Mouse (Mus musculus) brain, adult 10 weeks (tissue): ENCODE results near the gene Rhox4e. TPM values are rescaled to one million over a fixed set of nuclear protein-coding genes. Genes with fewer than 3 reads are reported as not detected.

Source experiments
- polyA plus RNA-seq: library from polyadenylated mRNA; stranded (reverse); fragments of 350-450 nt; fragmentation: Illumina TruSeq; extraction: RNeasy Lipid Tissue Mini Kit (QIAGEN cat#74804); gene quantifications from one replicate; pipeline ENCODE4 v1.2.3, GENCODE M21; 2015; ENCODE audit warnings: low read depth, low replicate concordance

Rhox4e gene
- polyA plus RNA-seq: not detected

GRCm38 (mm10) chrX:37557112-37557511, at the start of gene Rhox4e:
Rhox4e (plus strand) TSS chrX:37557412.

DNA sequence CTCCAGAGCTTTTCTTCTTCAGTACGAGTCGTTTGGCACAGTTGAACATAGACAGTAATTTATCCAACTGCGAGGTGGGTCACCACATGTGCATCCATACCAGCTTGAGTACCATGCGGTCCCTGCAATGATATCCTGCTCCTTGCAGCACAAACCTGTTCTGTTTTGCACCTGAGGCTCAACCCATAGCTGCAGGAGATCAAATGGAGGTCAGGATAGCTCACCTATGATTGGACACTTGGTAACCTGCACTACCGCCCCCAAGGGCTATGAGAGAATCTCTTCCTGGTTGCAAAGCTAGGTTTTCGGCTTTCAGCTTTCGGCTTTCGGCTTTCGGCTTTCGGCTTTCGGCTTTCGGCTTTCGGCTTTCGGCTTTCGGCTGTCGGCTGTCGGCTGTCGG, 43.2 kb upstream of the Rhox4e start, which contains the start of gene Rhox4d:
TSS of gene Rhox4d (plus strand) at position 301 of the 400 bp plus-strand sequence.

GRCm38 (mm10) chrX:37530152-37530551, 27.1 kb upstream of the Rhox4e start, which contains the start of gene Rhox2e:
Rhox2e (plus strand) TSS chrX:37530452.

GRCm38 (mm10) chrX:37541719-37542118, 15.5 kb upstream of the Rhox4e start, which contains the start of gene Rhox3e:
Rhox3e (plus strand) TSS chrX:37542019.

DNA sequence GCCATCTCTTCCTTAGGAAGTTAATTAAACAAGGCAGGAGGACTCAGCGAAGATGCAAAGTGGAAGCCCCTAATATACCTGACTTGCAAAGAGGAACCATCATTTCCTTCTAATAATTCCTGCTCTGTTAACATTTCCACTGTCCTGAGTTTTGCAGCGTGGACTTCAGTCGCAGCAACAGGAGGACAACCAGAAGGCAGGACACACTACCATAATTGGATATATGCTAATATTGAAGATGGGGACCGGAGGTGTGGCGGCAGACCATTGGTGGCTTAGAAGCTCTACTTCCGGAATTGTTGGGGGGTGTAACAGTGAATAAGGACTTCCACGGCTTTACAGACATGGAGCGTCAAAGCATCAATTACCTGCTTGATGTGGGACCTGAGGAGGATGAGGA, 13.9 kb downstream of the Rhox4e start, which contains the start of gene Rhox2f:
TSS of gene Rhox2f (plus strand) at position 301 of the 400 bp plus-strand sequence.

DNA sequence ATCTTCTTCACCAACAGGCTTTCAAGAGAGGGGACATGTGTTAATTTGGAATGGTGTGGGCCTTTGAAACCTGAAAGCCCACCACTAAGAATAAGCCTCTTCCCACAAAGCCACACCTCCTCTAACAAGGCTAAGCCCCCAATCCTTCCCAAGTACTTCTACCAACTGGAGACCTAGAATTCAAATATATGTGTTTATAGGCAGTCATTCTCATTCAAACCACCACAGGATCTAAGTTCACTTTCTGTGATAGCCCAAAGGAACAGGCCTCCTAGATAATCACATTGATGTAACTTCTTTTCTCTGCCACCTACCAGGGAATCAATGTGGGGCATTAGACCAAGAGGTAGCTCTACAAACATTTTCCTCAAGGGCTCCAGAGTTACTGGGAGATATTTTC, 23.5 kb downstream of the Rhox4e start, which contains the start of gene Rhox3f:
TSS of gene Rhox3f (plus strand) at position 301 of the 400 bp plus-strand sequence.

GRCm38 (mm10) chrX:37607604-37608003, 50.4 kb downstream of the Rhox4e start, which contains the start of gene Rhox4f:
Rhox4f (minus strand) TSS chrX:37607704.

Other genes starting within 250 kb of the Rhox4e start
- not detected for gene Rhox3a2, start 177.4 kb upstream of the Rhox4e start, polyA plus RNA-seq
- gene Rhox4a2, start 166.6 kb upstream of the Rhox4e start, polyA plus RNA-seq: not detected
- gene Rhox2b, start 145.3 kb upstream of the Rhox4e start, polyA plus RNA-seq: not detected
- not detected for gene Rhox4b, start 124.9 kb upstream of the Rhox4e start, polyA plus RNA-seq
- gene Rhox2c, start 103.7 kb upstream of the Rhox4e start, polyA plus RNA-seq: not detected
- not detected for gene Rhox3c, start 98.8 kb upstream of the Rhox4e start, polyA plus RNA-seq
- not detected for gene Rhox4c, start 77.1 kb upstream of the Rhox4e start, polyA plus RNA-seq
- not detected for gene Rhox2d, start 64.0 kb upstream of the Rhox4e start, polyA plus RNA-seq
- gene Rhox4d, start 43.1 kb upstream of the Rhox4e start, polyA plus RNA-seq: not detected
- not detected for gene Rhox2e, start 27.0 kb upstream of the Rhox4e start, polyA plus RNA-seq
- gene Rhox3e, start 15.4 kb upstream of the Rhox4e start, polyA plus RNA-seq: not detected
- gene Rhox2f, start 14.0 kb downstream of the Rhox4e start, polyA plus RNA-seq: not detected
- gene Rhox3f, start 23.6 kb downstream of the Rhox4e start, polyA plus RNA-seq: not detected
- gene Rhox4f, start 50.3 kb downstream of the Rhox4e start, polyA plus RNA-seq: not detected
- not detected for gene Rhox3g, start 71.2 kb downstream of the Rhox4e start, polyA plus RNA-seq
- gene Rhox2g, start 86.1 kb downstream of the Rhox4e start, polyA plus RNA-seq: not detected
- not detected for gene Rhox4g, start 93.9 kb downstream of the Rhox4e start, polyA plus RNA-seq
- gene Rhox3h, start 111.4 kb downstream of the Rhox4e start, polyA plus RNA-seq: not detected
- gene Rhox2h, start 115.9 kb downstream of the Rhox4e start, polyA plus RNA-seq: not detected
- not detected for gene Rhox5, start 247.4 kb downstream of the Rhox4e start, polyA plus RNA-seq